Mouse (Mus musculus): ENCODE measurements around the gene Ifi44. TPM values are rescaled to one million over a fixed set of nuclear protein-coding genes. Genes with fewer than 3 reads are reported as not detected.

The Ifi44 gene
- 4.3 TPM for polyA plus RNA-seq (2015; fragmentation: Illumina TruSeq; extraction: RNeasy Lipid Tissue Mini Kit (QIAGEN cat#74804); ENCODE audit: insufficient read depth, low replicate concordance)

DNA sequence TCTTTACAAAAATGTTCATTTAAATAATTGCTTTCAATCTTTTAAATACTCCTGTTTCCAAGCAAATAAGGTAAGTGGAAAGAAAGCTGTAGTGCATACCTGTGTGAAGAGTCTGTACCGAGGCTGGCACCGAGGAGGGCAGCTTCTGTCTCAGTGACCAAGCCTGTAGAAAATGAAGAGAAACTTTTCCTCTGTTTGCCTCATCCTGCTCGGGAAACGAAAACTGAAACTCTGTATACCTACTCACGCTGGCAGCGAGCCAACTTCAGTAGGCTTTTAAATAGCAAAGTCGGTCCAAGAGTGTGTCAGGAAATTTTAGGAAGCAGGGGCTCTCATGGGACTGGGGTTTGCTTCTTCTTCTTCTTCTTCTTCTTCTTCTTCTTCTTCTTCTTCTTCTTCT is at the start of gene Ifi44:
Gene Ifi44 (minus strand): TSS at position 224 of the 400 bp plus-strand sequence.

Other genes with a start within 250 kb of the Ifi44 start
- not detected for gene Ifi44l, start 12.9 kb upstream of the Ifi44 start, polyA plus RNA-seq (2015; fragmentation: Illumina TruSeq; extraction: RNeasy Lipid Tissue Mini Kit (QIAGEN cat#74804); ENCODE audit: insufficient read depth, low replicate concordance)
- gene Ptgfr, start 87.7 kb upstream of the Ifi44 start, polyA plus RNA-seq (2015; fragmentation: Illumina TruSeq; extraction: RNeasy Lipid Tissue Mini Kit (QIAGEN cat#74804); ENCODE audit: insufficient read depth, low replicate concordance), result 2.2 TPM